Mouse (Mus musculus): ENCODE measurements around the gene Epb41l2.

DNA sequence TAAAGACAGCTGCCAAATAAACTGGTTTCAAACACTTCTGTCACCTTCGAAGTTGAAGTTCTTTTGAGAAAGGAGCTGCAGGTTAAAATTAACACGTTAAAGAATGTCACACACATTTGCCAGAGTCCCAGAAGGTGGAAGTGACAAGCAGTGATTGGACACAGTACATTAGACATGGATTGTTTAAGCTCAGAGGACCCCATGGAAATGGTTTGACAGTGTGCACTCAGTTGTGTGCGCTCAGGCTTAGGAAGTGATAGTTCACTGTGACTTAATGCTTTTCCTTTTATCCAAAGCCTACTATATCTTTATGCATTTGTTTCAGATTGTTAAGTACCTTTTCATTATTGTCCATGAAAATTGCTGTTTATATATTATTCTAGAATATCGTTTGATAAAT lies 89.1 kb downstream of the Epb41l2 start:
- TF ChIP-seq CTCF (IDR thresholded peaks at IDR 0.05; ENCODE audit: control insufficient read depth, insufficient read depth, insufficient read length), result no peak
- no peak for TF ChIP-seq USF1 (IDR thresholded peaks at IDR 0.05; ENCODE audit: low read depth)

All from C2C12 (cell line).